Mouse (Mus musculus): ENCODE results near the gene Thsd4. TPM values are rescaled to one million over a fixed set of nuclear protein-coding genes. Genes with fewer than 3 reads are reported as not detected.

The Thsd4 gene
- total and polyA plus RNA-seq, 2 experiments from 2014 or later, result 4.8 to 45.0 TPM

GRCm38 (mm10) chr9:60024971-60025370, 496.9 kb downstream of the Thsd4 start:
- no peak overlapping the region for H3K4me3 ChIP-seq (ENCODE audit: low read depth, low read length)
- H3K4me1 ChIP-seq (ENCODE audit: control insufficient read depth, insufficient read depth), result no peaks in the 10 kb centered on the region
- H3K27me3 ChIP-seq (ENCODE audit: control insufficient read depth, insufficient read depth, low read length), result no peaks in the 10 kb centered on the region
- DNase-seq (ENCODE audit: low spot score) (no peak), ATAC-seq (ENCODE audit: insufficient read depth, low read depth) (no peak)
- no peaks in the 10 kb centered on the region for H3K9me3 ChIP-seq (replicated peaks; ENCODE audit: control insufficient read depth, low read length)
- no peak overlapping the region for H3K4me2 ChIP-seq (ENCODE audit: low read depth, low read length)
- TF ChIP-seq CTCF (IDR thresholded peaks at IDR 0.05; ENCODE audit: low read depth), result no peak
- TF ChIP-seq EP300 (IDR thresholded peaks at IDR 0.05; ENCODE audit: low read depth), result no peak
- 36% methylated on average over 5 of the region's 5 CpGs for WGBS
- no peak overlapping the region for H3K9ac ChIP-seq (replicated peaks; ENCODE audit: low read depth, low read length)
- no peaks in the 10 kb centered on the region for H3K36me3 ChIP-seq (replicated peaks; ENCODE audit: control insufficient read depth, insufficient read depth, low read length)
- H3K27ac ChIP-seq (ENCODE audit: low read depth), result no peak overlapping the region

- no peak for ATAC-seq (ENCODE audit: insufficient read depth, low read depth)
- Histone ChIP-seq H3K9me3 (replicated peaks; ENCODE audit: control insufficient read depth, low read length) (no peaks in the 10 kb centered on the region), H3K9ac (replicated peaks; ENCODE audit: low read depth, low read length) (no peak overlapping the region), H3K4me2 (ENCODE audit: low read depth, low read length) (no peak overlapping the region), H3K27me3 (ENCODE audit: control insufficient read depth, insufficient read depth, low read length) (no peaks in the 10 kb centered on the region), H3K27ac (ENCODE audit: low read depth) (no peak overlapping the region), H3K4me1 (ENCODE audit: control insufficient read depth, insufficient read depth) (no peaks in the 10 kb centered on the region), H3K36me3 (replicated peaks; ENCODE audit: control insufficient read depth, insufficient read depth, low read length) (no peaks in the 10 kb centered on the region), H3K4me3 (ENCODE audit: low read depth, low read length) (no peak overlapping the region)
- TF ChIP-seq CTCF (IDR thresholded peaks at IDR 0.05; ENCODE audit: low read depth), result no peak
- TF ChIP-seq EP300 (IDR thresholded peaks at IDR 0.05; ENCODE audit: low read depth), result no peak
- WGBS, result 32% methylated on average over 5 of the region's 5 CpGs
- no peak for DNase-seq (ENCODE audit: low spot score)
Observed at GRCm38 (mm10) chr9:60024545-60024944, 497.3 kb downstream of the Thsd4 start.

GRCm38 (mm10) chr9:60022331-60022730, 499.5 kb downstream of the Thsd4 start:
- TF ChIP-seq EP300 (IDR thresholded peaks at IDR 0.05; ENCODE audit: low read depth) (no peak), CTCF (IDR thresholded peaks at IDR 0.05; ENCODE audit: low read depth) (no peak)
- no peak for DNase-seq (ENCODE audit: low spot score)
- Histone ChIP-seq H3K4me3 (ENCODE audit: low read depth, low read length) (no peak overlapping the region), H3K36me3 (replicated peaks; ENCODE audit: control insufficient read depth, insufficient read depth, low read length) (no peaks in the 10 kb centered on the region), H3K9ac (replicated peaks; ENCODE audit: low read depth, low read length) (no peak overlapping the region), H3K27ac (ENCODE audit: low read depth) (no peak overlapping the region), H3K4me2 (ENCODE audit: low read depth, low read length) (no peak overlapping the region), H3K27me3 (ENCODE audit: control insufficient read depth, insufficient read depth, low read length) (no peaks in the 10 kb centered on the region), H3K9me3 (replicated peaks; ENCODE audit: control insufficient read depth, low read length) (no peaks in the 10 kb centered on the region), H3K4me1 (ENCODE audit: control insufficient read depth, insufficient read depth) (no peaks in the 10 kb centered on the region)
- ATAC-seq (ENCODE audit: insufficient read depth, low read depth), result no peak
- 86% methylated on average over 3 of the region's 3 CpGs for WGBS

- WGBS, result 33% methylated on average over 1 of the region's 1 CpGs
- H3K9me3 ChIP-seq (replicated peaks; ENCODE audit: control insufficient read depth, low read length), result no peaks in the 10 kb centered on the region
- DNase-seq (ENCODE audit: low spot score) (no peak), ATAC-seq (ENCODE audit: insufficient read depth, low read depth) (no peak)
- no peak overlapping the region for H3K4me2 ChIP-seq (ENCODE audit: low read depth, low read length)
- no peak overlapping the region for H3K4me3 ChIP-seq (ENCODE audit: low read depth, low read length)
- no peak overlapping the region for H3K27ac ChIP-seq (ENCODE audit: low read depth)
- no peaks in the 10 kb centered on the region for H3K4me1 ChIP-seq (ENCODE audit: control insufficient read depth, insufficient read depth)
- no peaks in the 10 kb centered on the region for H3K36me3 ChIP-seq (replicated peaks; ENCODE audit: control insufficient read depth, insufficient read depth, low read length)
- no peaks in the 10 kb centered on the region for H3K27me3 ChIP-seq (ENCODE audit: control insufficient read depth, insufficient read depth, low read length)
- H3K9ac ChIP-seq (replicated peaks; ENCODE audit: low read depth, low read length), result no peak overlapping the region
- TF ChIP-seq EP300 (IDR thresholded peaks at IDR 0.05; ENCODE audit: low read depth), result no peak
- no peak for TF ChIP-seq CTCF (IDR thresholded peaks at IDR 0.05; ENCODE audit: low read depth)
Observed at GRCm38 (mm10) chr9:60020444-60020843, 501.4 kb downstream of the Thsd4 start.

- Histone ChIP-seq H3K4me1 (ENCODE audit: control insufficient read depth, insufficient read depth) (no peaks in the 10 kb centered on the region), H3K36me3 (replicated peaks; ENCODE audit: control insufficient read depth, insufficient read depth, low read length) (no peaks in the 10 kb centered on the region), H3K27ac (ENCODE audit: low read depth) (no peak overlapping the region), H3K9ac (replicated peaks; ENCODE audit: low read depth, low read length) (no peak overlapping the region), H3K4me3 (ENCODE audit: low read depth, low read length) (no peak overlapping the region), H3K27me3 (ENCODE audit: control insufficient read depth, insufficient read depth, low read length) (no peaks in the 10 kb centered on the region), H3K4me2 (ENCODE audit: low read depth, low read length) (no peak overlapping the region), H3K9me3 (replicated peaks; ENCODE audit: control insufficient read depth, low read length) (no peaks in the 10 kb centered on the region)
- WGBS, result 83% methylated on average over 1 of the region's 1 CpGs
- TF ChIP-seq CTCF (IDR thresholded peaks at IDR 0.05; ENCODE audit: low read depth), result no peak
- TF ChIP-seq EP300 (IDR thresholded peaks at IDR 0.05; ENCODE audit: low read depth), result no peak
- ATAC-seq (ENCODE audit: insufficient read depth, low read depth) (no peak), DNase-seq (ENCODE audit: low spot score) (no peak)
Observed at GRCm38 (mm10) chr9:60010285-60010684, 511.6 kb downstream of the Thsd4 start.

GRCm38 (mm10) chr9:60008936-60009335, 512.9 kb downstream of the Thsd4 start:
- no peaks in the 10 kb centered on the region for H3K9me3 ChIP-seq (replicated peaks; ENCODE audit: control insufficient read depth, low read length)
- TF ChIP-seq EP300 (IDR thresholded peaks at IDR 0.05; ENCODE audit: low read depth) (no peak), CTCF (IDR thresholded peaks at IDR 0.05; ENCODE audit: low read depth) (no peak)
- no peaks in the 10 kb centered on the region for H3K4me1 ChIP-seq (ENCODE audit: control insufficient read depth, insufficient read depth)
- no peak overlapping the region for H3K9ac ChIP-seq (replicated peaks; ENCODE audit: low read depth, low read length)
- H3K27me3 ChIP-seq (ENCODE audit: control insufficient read depth, insufficient read depth, low read length), result no peaks in the 10 kb centered on the region
- WGBS, result 38% methylated on average over 7 of the region's 7 CpGs
- DNase-seq (ENCODE audit: low spot score) (no peak), ATAC-seq (ENCODE audit: insufficient read depth, low read depth) (no peak)
- no peak overlapping the region for H3K4me2 ChIP-seq (ENCODE audit: low read depth, low read length)
- H3K4me3 ChIP-seq (ENCODE audit: low read depth, low read length), result no peak overlapping the region
- H3K36me3 ChIP-seq (replicated peaks; ENCODE audit: control insufficient read depth, insufficient read depth, low read length), result no peaks in the 10 kb centered on the region
- H3K27ac ChIP-seq (ENCODE audit: low read depth), result no peak overlapping the region
